Mouse (Mus musculus): ENCODE measurements around the gene Oprm1.
"Not testable (repeated sequence)": the region's sequence is repeated elsewhere in the genome, so short reads cannot be mapped to it uniquely, and the experiment has no call there.

The Oprm1 gene

DNA sequence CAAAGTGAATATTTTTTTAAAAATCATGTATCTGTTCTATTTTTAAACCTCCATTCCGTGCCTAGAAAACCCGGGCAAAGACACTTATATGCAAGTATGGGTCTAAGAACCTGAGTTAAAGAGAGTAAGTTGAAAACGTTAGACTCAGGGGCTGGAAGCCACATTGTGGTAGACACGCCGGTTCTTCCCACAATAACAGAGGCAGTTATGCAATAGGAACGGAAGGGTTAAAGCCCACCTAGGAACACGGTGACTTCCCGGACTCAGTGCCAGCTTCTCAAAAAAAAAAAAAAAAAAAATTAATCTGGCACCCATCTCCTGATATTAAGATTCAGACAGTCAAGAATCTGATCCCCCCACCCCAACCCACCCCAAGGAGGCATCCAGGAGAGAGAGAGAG, 221.5 kb downstream of the Oprm1 start:
- DNase-seq, result peak; percentile 54 to 67

DNA sequence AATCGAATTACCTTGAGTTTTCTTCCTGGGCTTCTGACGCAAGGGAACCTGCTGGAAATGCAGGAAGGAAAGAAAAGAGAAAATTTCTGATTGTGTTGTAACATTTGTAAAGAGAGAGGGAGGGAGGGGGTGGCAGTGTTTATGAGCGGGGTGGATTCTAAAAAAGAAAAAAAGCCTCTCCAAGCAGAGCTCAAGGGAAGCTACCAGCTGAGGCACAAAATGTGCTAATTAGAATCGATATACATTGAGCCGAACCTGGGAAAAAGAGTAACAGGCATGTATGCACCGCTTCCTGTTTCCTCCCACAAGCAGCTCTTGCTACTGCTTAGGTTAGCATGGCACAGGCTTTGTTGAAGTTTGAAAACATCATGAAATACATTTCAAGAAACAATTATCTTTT, 221.9 kb downstream of the Oprm1 start:
- DNase-seq, result peak in 1 of 2 experiments; percentile 45

GRCm38 (mm10) chr10:6982751-6983151, 224.4 kb downstream of the Oprm1 start:
- DNase-seq, result no peak

- DNase-seq, result no peak
These were observed 225.1 kb downstream of the Oprm1 start for GRCm38 (mm10) chr10:6983431-6983830.

GRCm38 (mm10) chr10:6986246-6986645, 227.9 kb downstream of the Oprm1 start:
- no peak for DNase-seq

GRCm38 (mm10) chr10:6987399-6988098, 229.2 kb downstream of the Oprm1 start:
- DNase-seq, result no peak

- no peak for DNase-seq
These were observed 230.2 kb downstream of the Oprm1 start for GRCm38 (mm10) chr10:6988555-6988954.

DNA sequence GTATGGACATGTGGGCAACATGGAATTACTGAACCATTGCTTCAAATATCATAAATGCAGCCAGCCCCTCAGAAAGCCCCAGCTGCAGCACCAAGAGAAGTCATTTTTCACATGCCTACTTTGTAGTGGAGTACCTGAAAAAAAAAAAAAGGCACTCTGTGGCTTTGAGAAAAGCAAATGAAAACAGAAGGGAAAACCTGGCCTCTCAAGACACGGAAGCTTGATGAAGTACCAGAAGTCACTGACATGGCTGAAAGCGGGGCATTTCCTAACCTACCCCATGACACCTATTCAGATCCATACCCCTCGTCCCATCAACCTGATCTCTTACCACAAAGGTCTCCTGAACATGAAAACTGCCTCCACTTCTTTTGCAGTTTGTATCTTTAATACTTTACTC, 238.6 kb downstream of the Oprm1 start:
- no peak for DNase-seq

DNA sequence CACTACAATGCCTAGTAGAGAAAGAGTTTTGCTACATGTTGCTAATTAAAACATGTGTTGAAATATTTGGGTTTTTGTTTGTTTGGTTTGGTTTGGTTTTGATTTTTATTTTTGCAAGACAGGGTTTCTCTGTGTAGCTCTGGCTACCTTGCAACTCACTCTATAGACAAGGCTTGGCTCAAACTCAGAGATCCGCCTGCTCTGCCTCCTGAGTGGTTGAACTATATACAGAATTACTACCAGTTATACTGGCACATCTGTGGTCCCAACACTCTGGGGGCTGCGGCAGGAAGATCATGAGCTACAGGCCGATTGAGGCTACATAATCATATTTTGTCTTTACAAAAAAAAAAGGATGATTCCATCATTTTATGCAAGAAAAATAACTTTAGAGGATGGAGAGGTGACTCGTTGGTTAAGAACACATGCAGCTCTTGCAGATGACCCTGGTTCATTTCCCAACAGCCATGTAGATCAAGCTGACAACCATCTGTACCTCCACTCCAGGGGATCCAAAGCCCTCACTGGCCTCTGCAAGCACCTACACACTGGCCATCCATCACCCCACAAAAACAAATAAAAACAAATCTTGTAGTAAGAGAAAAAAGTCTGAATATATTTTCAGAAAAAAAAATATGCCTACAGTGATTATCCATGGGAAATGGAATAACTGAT, 240.4 kb downstream of the Oprm1 start:
- peak; percentile 74 to 87 for DNase-seq

DNA sequence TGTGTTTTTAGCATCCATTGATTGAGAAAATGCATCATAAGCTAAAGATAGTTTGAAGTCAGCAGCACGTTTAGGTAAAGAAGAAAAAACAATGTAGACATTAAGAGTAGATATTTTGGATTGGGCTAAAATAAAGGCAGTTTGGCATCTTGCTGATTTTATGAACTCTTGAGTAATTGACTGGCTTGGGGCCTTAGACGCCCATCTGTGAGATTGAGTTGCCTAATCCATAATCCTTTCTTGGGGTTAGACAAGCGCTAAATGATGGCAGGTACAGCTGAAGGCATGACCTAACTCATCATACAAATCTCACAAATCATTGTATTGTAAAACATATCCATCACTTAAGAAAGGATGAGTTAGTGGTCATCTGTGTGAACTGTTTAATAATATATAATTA, 241.0 kb downstream of the Oprm1 start:
- DNase-seq, result peak; percentile 43 to 58

DNA sequence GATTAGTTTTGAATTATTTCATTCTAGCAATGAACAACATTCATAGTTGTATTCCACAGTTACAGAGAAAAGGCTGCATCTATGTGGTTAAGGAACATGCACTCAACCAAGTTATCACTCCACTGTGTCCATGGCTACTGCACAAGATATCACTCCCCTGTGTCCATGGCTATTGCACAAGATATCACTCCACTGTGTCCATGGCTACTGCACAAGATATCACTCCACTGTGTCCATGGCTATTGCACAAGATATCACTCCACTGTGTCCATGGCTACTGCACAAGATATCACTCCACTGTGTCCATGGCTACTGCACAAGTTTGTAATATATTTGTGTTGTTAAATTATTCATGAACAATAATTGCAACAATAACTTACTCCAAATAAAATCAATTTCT, 245.6 kb downstream of the Oprm1 start:
- DNase-seq, result not testable (repeated sequence)

- DNase-seq, result no peak
These were observed 246.8 kb downstream of the Oprm1 start for GRCm38 (mm10) chr10:7004980-7005538.

DNA sequence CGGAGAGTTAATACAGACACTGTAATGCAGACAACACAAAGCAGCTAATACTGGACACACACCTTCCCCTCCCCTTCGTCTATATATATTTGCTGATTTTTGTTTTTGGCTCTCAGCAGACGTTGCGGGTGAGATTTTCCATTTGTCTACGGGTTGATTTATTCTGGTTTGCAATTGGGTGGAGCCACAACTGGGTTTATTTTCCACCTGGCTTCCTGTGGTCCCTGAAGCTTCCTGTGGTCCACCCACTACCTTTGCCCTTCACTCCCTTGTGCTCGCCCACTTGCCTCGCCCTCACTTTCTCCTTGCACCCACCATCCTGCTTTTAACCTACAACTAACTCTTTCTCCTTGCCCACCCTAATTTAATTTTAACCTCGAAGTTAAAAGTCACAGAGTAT, 252.2 kb downstream of the Oprm1 start:
- DNase-seq, result no peak

- DNase-seq, result peak in 1 of 2 experiments; percentile 30
These were observed 256.9 kb downstream of the Oprm1 start for GRCm38 (mm10) chr10:7015199-7015598.

DNA sequence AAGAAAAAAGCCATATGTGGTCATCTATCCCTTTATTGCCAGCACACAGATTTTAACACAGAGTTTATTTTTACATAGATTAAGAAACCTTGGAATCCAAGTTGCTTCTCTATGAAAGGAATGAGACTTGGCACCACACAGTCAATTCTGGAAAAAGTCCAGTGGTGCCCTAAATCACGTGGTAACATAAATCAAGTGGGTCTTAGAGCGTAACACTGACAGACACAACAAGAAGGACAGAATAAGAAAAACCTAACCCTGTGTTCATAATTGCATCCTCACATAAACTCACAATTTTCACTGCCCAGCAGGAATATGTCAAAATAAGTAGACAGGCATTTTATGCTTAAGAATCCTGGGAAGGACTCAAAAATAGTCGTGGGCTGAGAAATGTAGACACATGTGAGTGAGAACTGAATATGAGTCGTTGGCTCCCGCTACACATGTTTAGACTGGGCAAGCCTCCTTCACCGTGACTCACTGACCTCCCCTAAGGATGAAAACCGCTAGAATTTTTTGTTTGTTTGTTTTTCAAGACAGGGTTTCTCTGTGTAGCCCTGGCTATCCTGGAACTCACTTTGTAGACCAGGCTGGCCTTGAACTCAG, 261.6 kb downstream of the Oprm1 start:
- peak in 1 of 2 experiments; percentile 19 for DNase-seq

DNA sequence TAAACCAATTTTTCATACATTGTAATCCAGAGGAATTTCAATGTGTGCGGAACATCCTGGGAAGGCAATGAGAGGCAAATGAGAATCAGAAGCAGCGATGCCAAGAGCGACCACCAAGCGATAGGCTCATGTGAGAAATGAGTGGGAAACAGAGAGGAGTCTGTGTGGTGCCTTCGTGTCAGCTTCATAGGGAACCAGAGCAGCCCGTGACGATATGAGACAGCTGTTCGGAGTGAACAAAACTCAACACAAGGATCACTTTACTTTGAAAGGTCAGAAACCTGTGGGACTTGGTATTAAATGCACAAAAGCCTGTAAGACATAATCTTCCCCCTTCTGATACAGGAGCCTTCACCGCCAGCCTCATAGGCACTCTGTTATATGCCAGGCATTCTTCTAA, 262.2 kb downstream of the Oprm1 start:
- no peak for DNase-seq

GRCm38 (mm10) chr10:7025028-7025427, 266.7 kb downstream of the Oprm1 start:
- no peak for DNase-seq

- no peak for DNase-seq
These were observed 275.2 kb downstream of the Oprm1 start for GRCm38 (mm10) chr10:7033459-7033858.

DNA sequence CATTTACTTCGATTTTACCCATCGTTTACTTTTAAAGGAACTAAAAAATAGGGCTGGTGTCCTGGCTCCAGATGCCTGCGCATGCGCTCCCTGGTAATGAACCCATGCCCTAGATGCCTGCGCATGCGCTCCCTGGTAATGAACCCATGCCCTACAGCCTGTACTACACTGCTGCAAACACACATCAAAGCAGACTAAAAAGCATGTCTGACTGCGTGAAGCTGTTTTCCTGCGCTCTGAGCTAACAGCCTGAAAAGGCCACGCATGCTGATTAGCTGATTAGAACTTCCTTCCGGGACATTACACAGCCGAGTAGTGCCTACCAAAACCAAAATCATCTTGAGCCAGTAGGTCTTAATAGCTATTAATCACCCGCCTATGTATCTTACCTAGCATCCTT, 277.2 kb downstream of the Oprm1 start:
- no peak for DNase-seq

- DNase-seq, result no peak
These were observed 278.9 kb downstream of the Oprm1 start for GRCm38 (mm10) chr10:7037194-7037593.

- DNase-seq, result no peak
These were observed 282.7 kb downstream of the Oprm1 start for GRCm38 (mm10) chr10:7041032-7041431.

DNA sequence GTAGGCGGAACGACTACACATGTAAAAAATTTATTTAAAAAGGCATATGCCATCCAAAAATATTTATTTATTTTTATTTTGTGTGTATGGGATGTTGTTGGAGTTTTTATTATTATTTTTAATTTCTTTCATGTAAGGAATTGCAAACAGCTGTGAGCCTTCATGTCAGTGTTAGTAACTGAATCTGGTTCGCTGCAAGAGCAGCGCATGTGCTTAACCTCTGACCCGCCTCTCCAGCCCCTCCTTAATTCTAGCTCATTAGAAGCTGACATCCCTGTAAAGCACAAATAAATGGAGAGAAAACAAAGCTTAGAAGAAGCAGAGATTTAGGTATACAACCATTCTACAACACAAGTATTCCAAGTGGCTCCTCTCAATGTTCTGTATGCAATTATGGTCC, 285.6 kb downstream of the Oprm1 start:
- no peak for DNase-seq

DNA sequence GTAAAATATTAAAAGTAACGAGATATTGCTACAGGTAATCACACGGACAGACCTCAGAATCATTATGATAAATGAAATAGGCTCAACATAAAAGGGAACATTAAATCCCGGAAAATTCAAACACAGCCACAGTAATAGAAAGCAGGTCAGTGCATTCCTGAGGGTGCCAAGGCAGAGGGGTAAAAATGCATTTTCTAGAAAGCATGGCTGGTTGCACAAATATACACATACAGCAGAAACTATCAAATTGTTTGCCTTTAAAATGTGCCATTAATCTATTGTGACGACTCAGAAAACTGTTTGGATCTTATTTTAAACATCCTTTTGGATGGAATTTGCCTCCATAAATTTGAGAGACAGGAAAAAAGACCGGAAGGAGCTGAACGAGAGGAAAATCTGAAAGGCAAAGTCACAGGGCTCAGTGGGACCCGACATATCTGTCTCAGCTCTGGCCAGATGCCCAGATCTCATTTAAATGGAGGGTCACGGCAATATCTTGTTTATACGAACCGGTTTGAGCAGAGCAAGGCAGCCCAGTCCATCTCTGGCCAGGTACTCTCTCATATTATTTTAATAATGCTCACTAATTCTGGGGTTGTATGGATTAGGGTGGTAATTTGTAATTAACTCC, 289.1 kb downstream of the Oprm1 start:
- peak; percentile 73 to 77 for DNase-seq

Measured in cerebellum, postnatal 10 days (tissue).